Mouse (Mus musculus): ENCODE data around the gene Ptprs.

The Ptprs gene

GRCm38 (mm10) chr17:56490438-56491152 lies 14.3 kb upstream of the Ptprs start:
- DNase-seq (ENCODE audit: low spot score): no peak

DNA sequence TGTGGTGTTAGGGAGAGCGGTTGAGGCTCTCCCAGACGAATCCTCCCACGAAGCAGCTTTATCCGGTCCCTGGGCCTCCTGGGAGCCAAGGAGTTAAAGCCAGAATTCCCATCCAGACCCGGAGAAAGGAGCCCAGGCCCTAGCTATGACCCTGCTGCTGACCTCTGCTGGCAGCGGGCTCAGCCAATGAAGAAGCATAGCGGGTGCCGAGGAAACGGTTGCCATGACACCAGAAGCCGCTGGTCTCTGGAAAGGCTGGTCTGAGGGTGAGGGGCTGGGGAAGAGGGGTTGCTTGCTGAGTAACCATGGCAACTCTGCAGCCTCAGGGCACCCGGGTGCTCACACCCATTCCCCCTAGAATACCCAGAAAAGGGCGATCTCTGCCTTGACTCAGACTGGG lies 11.7 kb upstream of the Ptprs start:
- DNase-seq (ENCODE audit: low spot score): no peak

DNA sequence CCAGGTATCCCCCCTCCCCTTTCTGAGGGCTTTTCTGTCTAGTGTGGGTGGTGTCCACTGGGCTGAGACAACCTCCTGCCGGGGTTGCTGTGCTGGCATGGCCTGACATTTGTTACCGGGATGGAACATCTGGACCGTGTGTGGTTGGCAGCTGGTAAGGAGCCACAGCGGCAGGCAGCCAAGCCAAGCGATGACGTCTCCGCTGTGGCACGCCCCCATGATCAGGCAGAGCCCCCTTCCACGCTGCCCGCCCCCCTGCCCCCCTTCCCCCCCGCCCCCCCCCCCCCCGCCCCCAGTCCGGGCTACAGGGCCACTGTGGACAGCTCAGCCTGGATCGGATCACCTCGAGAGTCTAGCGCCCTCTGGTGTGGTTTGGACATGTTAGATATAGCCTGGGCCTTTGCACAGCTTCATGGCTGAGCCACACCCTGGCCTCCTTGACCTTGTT lies 11.2 kb upstream of the Ptprs start:
- no peak for DNase-seq (ENCODE audit: low spot score)

- DNase-seq (ENCODE audit: low spot score): no peak
Measured at GRCm38 (mm10) chr17:56485926-56486325, 9.6 kb upstream of the Ptprs start.

DNA sequence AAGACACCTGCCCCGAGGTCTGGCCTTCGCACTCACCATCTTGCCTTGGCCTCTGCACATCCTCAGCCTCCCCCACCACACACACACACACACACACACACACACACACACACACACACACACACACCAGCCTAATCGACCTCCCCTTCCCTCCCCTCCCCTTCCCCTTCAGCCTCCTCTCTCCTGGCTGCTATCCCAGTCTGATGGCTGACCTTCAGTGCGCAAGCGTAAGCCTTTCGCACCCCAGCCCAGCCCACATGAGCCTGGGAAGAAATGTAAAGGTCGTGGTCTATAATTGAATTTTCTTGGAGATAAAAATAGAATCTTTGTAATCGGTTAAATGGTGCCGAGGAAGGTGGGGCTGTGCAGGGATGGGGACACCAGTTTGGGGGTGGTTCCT lies 8.8 kb upstream of the Ptprs start:
- no peak for DNase-seq (ENCODE audit: low spot score)

DNA sequence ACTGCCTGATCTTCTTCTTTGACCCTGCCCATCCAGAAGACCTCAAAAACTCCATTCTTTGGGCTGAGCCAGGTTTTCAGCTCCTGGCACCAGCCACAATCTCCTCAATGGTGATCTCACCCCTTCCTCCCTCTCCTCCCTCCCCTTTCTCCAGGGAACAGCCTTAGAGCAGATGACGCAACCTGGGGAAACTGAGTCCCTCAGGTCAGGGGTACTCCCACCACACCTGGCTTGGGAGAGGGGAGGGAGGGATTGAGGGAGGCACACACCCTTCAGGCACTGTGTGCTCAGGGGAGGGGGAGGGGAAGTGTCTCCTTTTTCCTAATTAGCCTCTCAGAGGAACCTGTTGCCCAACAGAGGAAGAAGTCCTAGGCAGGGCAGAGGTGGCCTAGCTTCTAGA lies 6.4 kb upstream of the Ptprs start:
- no peak for DNase-seq (ENCODE audit: low spot score)

DNA sequence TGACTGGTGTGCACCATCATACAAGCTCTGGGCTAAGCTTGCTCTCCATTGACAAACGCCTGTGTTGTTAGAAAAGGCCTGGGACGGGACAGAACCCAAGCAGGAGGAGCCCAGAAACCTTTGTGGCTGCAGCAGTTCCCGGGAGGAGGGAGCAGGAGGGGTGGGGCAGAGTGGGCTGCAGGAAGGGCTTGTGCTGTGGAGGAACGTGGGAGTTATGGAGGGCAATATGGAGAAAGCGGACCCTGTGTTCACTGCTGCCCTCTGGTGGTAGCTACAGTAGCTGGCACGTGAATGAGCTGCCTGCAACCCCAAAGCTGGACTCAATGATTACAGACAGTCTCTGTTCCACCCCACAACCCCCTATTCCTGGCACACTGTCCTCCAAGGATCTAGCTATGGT lies 3.1 kb upstream of the Ptprs start:
- DNase-seq (ENCODE audit: low spot score): no peak

DNA sequence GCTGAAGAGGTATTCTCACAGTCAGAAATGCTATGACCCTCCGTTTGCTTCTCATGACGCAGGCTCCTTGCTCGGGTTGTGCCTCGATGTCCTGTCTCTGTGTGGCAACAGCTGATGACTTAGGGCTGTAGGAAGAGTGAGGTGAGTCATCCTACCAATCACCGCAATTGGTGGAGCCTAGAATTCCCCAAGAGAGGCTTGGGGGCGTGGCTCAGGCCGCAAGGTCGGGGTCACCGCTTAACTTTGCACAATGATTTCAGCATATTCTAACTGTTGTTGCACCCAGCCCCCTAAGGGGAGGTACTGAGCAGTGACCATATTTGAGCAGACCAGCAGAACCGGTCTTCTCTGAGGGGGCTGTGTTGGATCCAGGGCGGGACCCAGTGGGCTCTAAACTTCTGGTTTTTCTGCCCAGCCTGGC lies 1.9 kb upstream of the Ptprs start:
- no peak for DNase-seq (ENCODE audit: low spot score)

DNA sequence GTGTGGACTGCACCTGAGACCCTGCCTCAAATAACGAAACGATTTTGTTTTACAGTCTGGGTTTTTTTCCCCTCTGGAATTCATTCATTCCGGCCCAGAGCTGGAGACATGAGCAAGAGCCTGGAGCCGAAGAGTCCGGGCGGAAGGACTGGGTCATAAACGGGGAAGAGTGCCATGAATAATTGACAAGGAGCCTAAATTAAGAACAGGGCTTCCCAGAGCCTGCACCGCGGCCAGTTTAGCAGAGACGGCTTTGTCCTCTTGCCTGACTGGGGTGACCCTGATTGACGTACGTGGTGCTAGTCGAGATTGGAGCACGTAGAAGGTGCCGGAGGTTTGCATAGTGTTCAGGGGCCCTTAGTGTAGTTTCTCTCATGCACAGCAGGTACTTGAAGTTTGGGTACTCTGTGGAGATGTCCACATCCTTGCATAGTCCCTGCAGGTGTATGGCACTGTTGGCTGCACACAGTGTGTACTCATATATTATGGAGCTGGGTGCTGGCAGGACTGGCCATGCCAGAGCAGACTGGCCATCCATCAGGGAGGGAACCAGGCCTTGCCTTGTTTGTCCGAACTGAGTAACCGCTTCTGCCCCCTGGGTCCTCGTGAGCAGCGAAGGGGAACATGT lies 1.0 kb upstream of the Ptprs start:
- no peak for DNase-seq (ENCODE audit: low spot score)

DNA sequence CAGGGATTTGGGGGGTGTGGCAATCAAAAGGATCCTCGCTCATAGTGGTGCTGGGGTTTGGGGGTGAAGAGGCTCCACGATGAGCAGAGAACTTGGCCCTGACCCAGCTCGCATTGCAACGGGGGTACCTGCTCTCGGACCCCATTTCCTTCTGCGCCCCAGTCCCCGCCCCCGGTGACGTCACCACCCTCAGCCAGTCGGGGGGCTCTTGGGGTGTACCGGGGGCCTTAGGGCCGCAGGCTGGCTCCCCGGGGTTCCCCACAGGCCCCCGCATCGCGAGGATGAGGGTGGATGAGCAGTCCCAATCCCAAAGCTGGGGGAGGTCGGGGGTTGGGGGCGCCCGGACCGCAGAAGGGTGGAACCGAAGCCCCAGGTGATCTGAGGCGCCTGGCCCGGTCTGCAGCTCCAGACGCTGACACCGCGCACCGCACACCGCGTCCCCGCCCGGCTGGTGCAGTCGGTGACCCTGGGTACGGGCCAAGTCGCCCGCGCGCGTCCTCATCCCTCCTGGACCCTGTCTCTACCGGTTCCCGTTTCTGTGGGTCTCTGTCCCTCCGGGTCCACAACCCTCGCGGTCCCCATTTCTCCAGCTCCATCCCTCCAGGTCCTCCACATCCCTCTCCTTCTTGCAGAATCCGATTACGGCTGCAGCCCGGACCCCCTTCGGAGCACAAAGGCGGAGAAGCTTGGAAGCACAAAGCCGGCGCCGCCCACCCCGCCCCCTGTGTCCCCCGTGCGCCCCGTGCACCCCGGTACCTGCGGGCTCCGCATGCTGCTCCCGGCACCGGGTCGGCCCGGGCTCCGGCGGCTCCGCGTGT lies 490 bp downstream of the Ptprs start:
- no peak for DNase-seq (ENCODE audit: low spot score)

DNA sequence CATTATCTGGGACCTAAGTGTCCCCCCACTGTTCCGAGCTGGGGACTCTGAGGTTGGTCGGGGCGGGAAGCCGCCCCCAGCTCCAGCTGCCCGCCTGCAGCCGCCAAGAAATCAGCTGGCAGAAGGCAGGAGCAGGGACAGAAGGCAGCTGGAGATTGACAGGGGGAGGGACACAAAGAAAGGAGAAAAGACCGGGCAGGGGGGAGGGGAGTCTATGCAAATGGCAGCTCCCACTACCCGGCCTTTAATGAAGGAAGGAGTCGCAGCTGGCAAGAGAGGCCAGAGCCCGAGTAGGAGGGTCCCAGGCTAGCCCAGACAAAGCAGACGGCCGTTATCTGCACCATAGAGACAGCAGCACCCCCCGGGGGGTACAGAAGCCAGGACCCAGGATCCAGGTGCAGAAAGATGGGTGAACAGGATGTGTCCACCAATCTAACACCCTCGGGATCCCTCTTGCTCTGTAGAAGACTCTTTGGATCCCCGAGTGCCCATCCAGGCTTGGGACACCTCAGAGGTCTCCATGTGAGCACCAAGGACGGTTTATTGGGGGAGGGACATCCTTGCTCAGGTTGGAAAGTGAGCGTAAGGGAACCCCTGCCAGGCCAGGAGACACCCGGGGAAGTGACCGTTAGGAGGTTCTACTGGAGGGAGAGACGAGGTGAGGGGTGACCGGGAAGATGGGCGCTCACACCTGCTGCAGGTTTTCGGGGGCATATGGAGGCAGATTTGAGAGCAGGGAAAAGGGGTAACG lies 1.3 kb downstream of the Ptprs start:
- DNase-seq (ENCODE audit: low spot score): no peak

- DNase-seq (ENCODE audit: low spot score): no peak
Measured at GRCm38 (mm10) chr17:56474311-56474830, 1.9 kb downstream of the Ptprs start.

DNA sequence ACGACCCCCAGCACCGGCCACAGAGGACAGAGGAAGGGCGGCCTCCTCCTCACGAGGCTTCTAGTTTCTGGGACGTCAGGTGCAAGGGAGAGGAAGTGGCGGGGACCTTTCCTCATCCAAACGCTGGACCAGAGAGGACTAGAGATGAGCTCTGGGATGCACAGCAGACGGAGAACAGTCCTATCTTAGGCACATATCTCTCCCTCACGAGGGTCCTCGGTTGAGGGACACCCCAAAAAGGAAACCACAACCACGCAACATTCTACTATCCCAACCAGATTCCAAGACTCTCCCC lies 2.7 kb downstream of the Ptprs start:
- no peak for DNase-seq (ENCODE audit: low spot score)

DNA sequence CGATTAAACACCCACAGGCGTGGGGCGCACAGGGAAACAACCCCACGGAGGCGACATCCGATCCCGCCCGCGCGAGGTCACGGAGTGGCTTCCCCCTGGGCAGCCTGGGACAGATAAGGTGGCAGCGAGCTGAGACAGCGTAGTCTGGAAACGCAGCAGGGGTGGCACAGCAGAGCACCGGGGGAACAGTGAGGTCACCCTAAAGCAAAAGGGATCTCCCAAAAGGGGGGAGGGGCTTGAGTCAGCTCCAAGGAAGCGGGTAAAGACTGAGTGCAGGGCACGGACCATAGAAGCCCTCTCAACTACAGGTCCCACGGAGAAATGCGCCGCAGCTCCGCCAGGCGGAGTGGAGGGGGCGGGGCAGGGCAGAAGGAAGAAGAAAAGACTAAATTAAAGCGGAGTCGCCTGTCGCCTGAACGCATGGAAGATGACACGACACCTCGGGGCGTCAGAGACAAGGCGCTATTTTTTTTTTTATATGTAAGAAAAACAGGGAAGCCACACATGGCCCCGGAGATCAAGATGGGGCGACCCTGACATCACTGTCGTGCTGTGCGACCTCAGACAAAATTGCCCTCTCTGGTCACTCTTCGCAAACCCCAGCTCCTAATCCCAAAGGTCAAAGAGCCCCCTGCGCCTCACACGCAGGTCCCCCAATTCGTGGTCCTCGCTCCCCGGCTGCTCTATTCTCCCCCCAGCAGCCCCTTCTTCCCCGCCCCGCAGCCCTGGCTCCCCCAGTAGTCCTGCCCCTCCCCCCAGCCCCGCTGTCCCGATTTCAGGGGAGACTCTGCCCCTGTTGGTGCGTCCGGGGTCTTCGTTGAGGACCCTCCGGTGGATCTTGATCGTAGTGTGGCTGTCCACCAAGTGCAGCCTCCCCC lies 3.3 kb downstream of the Ptprs start:
- no peak for DNase-seq (ENCODE audit: low spot score)

- no peak for DNase-seq (ENCODE audit: low spot score)
Measured at GRCm38 (mm10) chr17:56472121-56472520, 4.2 kb downstream of the Ptprs start.

DNA sequence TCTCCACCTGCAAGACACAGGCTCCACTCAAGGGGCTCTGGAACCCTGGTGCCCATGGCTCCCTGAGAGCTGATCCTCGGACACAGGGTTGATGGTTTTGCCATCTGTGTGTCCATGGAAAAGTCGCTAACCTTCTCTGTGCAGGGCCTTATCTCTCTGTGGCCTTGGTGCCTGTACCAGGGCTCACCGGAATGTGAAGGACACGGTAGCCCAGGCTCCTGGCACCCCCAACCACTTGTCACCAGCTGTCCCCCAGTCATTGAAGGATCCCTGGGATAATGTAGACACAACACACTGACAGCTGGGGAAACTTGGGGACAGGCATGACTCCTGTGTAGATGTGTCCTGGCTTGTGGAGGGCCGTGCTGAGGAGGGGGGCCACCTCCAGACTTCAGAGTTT lies 5.1 kb downstream of the Ptprs start:
- DNase-seq (ENCODE audit: low spot score): no peak

DNA sequence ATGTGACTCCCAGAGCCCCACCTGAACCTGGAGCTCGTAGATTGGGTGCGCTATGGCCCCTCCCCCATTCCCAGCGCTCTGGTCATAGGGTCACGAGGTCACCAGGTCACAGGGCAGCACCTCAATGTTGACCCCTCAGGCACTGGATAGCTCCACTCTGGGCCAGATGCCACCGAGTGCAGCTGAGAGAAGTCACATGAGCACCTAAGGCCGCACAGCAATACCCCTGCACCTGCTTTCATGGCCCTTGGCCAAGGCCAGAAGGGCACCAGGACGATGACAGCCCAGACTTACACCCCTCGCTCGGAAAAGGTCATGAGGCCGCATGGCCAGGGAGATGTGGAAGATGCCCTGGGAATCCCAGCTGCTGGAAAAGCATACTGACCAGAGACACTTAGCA lies 5.7 kb downstream of the Ptprs start:
- no peak for DNase-seq (ENCODE audit: low spot score)

DNA sequence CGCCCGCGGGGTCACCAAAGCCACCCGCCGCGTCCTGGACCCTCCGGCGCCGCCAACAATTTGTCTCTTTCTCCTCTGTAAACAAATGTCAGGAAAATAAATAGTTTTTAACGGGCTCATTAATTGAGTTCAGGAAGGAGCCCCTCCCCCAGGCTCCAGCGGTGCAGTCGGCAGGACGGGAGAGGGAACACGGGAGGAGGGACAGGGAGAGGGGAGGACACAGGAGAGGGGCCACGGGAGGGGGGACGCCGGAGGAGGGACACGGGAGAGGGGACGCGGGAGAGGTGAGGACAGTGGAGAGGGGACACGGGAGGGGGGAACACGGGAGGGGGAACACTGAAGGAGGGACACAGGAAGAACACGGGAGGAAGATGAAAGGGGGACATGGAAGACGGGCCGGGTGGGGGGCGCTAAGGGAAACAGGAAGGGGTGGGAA lies 6.3 kb downstream of the Ptprs start:
- DNase-seq (ENCODE audit: low spot score): no peak

DNA sequence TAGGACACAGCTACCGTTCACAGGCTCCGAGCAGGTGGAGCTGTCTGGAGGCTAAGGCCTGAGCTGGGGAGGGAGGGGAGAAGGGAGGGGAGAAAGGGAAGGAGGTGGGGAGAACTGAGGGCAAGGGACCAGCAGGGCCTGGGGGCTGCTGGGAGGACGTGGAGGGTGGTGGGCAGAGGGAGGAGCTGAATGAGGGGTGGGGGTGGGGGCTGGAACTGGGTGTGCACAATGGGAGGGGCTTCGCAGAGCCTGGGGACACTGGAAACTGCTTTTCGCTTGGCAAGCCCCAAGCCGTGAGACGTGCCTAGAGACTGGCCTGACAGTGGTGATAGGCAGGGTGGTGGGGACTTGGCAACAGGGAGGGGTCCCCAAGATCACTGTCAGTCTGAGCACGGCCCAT lies 7.0 kb downstream of the Ptprs start:
- no peak for DNase-seq (ENCODE audit: low spot score)

- no peak for DNase-seq (ENCODE audit: low spot score)
Measured at GRCm38 (mm10) chr17:56468870-56469269, 7.4 kb downstream of the Ptprs start.

- DNase-seq (ENCODE audit: low spot score): no peak
Measured at GRCm38 (mm10) chr17:56468380-56468779, 7.9 kb downstream of the Ptprs start.

Measured in urinary bladder, postnatal 10 days (tissue).